25 mouse cellular contexts compared by ENCODE assay signal in genomic region chr4:154330001-154330400, GRCm38 (mm10). TPM values are rescaled to one million over a fixed set of nuclear protein-coding genes. Genes with fewer than 3 reads are reported as not detected.
DNase-seq lines count a peak whose midpoint lies in the region; ATAC-seq and TF ChIP-seq lines count a peak whose summit lies in the region.
"Had no signal": no experiment of that assay in that cellular context is flagged by ENCODE, and none has a peak within 500 bp of the region (broad histone marks: within the 10 kb centered on the region; RNA-seq: fewer than 3 reads in every experiment).

No protein-coding gene starts in this region.

- ATAC-seq in heart, postnatal 0 days (ENCODE audit: insufficient read depth, low read depth), result peak; percentile 90
- ATAC-seq: hindbrain, embryonic 16.5 days; liver, embryonic 12.5 days; midbrain, embryonic 16.5 days had no signal

- H3K36me3 ChIP-seq in embryonic facial prominence, embryonic 10.5 days (replicated peaks), result peaks cover 51% of the 10 kb centered on the region
- peaks cover 12% of the 10 kb centered on the region; the same call in 1 of the 2 replicates for H3K36me3 ChIP-seq in heart, embryonic 10.5 days
- peaks cover 8% of the 10 kb centered on the region; the same call in 1 of the 2 replicates for H3K36me3 ChIP-seq in heart, postnatal 0 days (replicated peaks; ENCODE audit: control insufficient read depth, insufficient read depth, low read length)
- H3K36me3 ChIP-seq: G1E; liver, embryonic 12.5 days had no signal

- H3K9ac ChIP-seq in heart, postnatal 0 days (replicated peaks; ENCODE audit: low read depth, low read length), result no peak overlapping the region
- H3K9ac ChIP-seq: forebrain, embryonic 13.5 days; liver, embryonic 12.5 days had no signal

- peaks cover 71% of the 10 kb centered on the region for H3K4me1 ChIP-seq in embryonic facial prominence, embryonic 10.5 days
- peaks cover 54% of the 10 kb centered on the region for H3K4me1 ChIP-seq in heart, embryonic 10.5 days
- H3K4me1 ChIP-seq in heart, postnatal 0 days (ENCODE audit: control insufficient read depth, insufficient read depth), result peaks cover 28% of the 10 kb centered on the region

- no peak overlapping the region for H3K4me2 ChIP-seq in heart, postnatal 0 days (ENCODE audit: low read depth, low read length)
- H3K4me2 ChIP-seq: forebrain, embryonic 13.5 days; liver, embryonic 12.5 days had no signal

- no peaks in the 10 kb centered on the region for H3K9me3 ChIP-seq in embryonic facial prominence, embryonic 10.5 days
- no peaks in the 10 kb centered on the region for H3K9me3 ChIP-seq in heart, embryonic 10.5 days
- H3K9me3 ChIP-seq in heart, postnatal 0 days (replicated peaks; ENCODE audit: control insufficient read depth, low read length), result no peaks in the 10 kb centered on the region
- H3K9me3 ChIP-seq: forebrain, embryonic 13.5 days; liver, embryonic 12.5 days had no signal

- TF ChIP-seq CTCF in heart, postnatal 0 days (IDR thresholded peaks at IDR 0.05; ENCODE audit: low read depth), result 0 out of 2 replicates have a peak, but pooled peaks have one; percentile 13

- peak; percentile 85 for TF ChIP-seq EP300 in heart, postnatal 0 days (IDR thresholded peaks at IDR 0.05; ENCODE audit: low read depth)

- peaks cover 66% of the 10 kb centered on the region for H3K27me3 ChIP-seq in embryonic facial prominence, embryonic 10.5 days (replicated peaks; ENCODE audit: low read depth, poor library complexity, severe bottlenecking)
- H3K27me3 ChIP-seq in heart, embryonic 10.5 days (ENCODE audit: insufficient read depth, poor library complexity, severe bottlenecking), result peaks cover 43% of the 10 kb centered on the region
- H3K27me3 ChIP-seq in heart, postnatal 0 days (ENCODE audit: control insufficient read depth, insufficient read depth, low read length), result no peaks in the 10 kb centered on the region
- H3K27me3 ChIP-seq: forebrain, embryonic 13.5 days had no signal

- no peak overlapping the region for H3K4me3 ChIP-seq in embryonic facial prominence, embryonic 10.5 days
- H3K4me3 ChIP-seq in heart, embryonic 10.5 days, result no peak overlapping the region
- no peak overlapping the region for H3K4me3 ChIP-seq in heart, postnatal 0 days (ENCODE audit: low read depth, low read length)
- H3K4me3 ChIP-seq: forebrain, embryonic 13.5 days; left cerebral cortex, adult 2 months; liver, embryonic 12.5 days had no signal

- peak; percentile 98 for DNase-seq in heart, adult 11 months
- no peak for DNase-seq in heart, postnatal 25 days (ENCODE audit: low spot score)
- DNase-seq in embryonic facial prominence, embryonic 10.5 days (ENCODE audit: low spot score), result no peak
- no peak for DNase-seq in heart, embryonic 10.5 days (ENCODE audit: low spot score)
- peak; percentile 80 for DNase-seq in heart, postnatal 0 days (ENCODE audit: low spot score)
- DNase-seq in right cerebral cortex, postnatal 36 days (ENCODE audit: low spot score in 2 of 2), result no peak
- no peak for DNase-seq in lung, postnatal 36 days
- no peak for DNase-seq in layer of hippocampus, postnatal 36 days
- DNase-seq: cerebellum, adult 2 months; gastrocnemius, postnatal 36 days; kidney, postnatal 14 days; left cerebral cortex, postnatal 4 days; lung, adult 2 months; thymus, postnatal 14 days had no signal

- WGBS in embryonic facial prominence, embryonic 10.5 days, result 87% methylated on average over 7 of the region's 7 CpGs
- WGBS in heart, embryonic 10.5 days, result 62% methylated on average over 7 of the region's 7 CpGs
- 50% methylated on average over 7 of the region's 7 CpGs for WGBS in heart, postnatal 0 days

- peak overlapping the region; percentile 62; the same call in 1 of the 2 replicates for H3K27ac ChIP-seq in embryonic facial prominence, embryonic 10.5 days (replicated peaks)
- peak overlapping the region; percentile 68 for H3K27ac ChIP-seq in heart, embryonic 10.5 days
- H3K27ac ChIP-seq in heart, postnatal 0 days (ENCODE audit: low read depth), result peak overlapping the region; percentile 92
- H3K27ac ChIP-seq: left cerebral cortex, adult 2 months; liver, embryonic 12.5 days had no signal

- intact Hi-C loops in heart, postnatal 25 days (cut with DNase I), result loop anchor here (2.0 to 5.0 kb wide), 3 partner anchors 37 to 307 kb away; partner anchors contain the start of gene Prdm16

RNA-seq across cellular contexts. Expression of gene B230104I21Rik, which starts 5.9 kb away (rescaled TPM):
- not detected for total RNA-seq in heart, postnatal 25 days (2021)
- not detected in 2 replicates for polyA plus RNA-seq in embryonic facial prominence, embryonic 10.5 days (2016; fragmentation: Nextera tagmentation; extraction: Ambion mirVana)
- polyA plus RNA-seq in heart, embryonic 10.5 days (2016; fragmentation: Nextera tagmentation; extraction: Ambion mirVana), result not detected in 2 replicates
- not detected in 2 replicates for total RNA-seq in heart, postnatal 0 days (2014; rRNA removed; ENCODE audit: low replicate concordance)
- polyA plus RNA-seq in heart, postnatal 0 days (2015; fragmentation: Nextera tagmentation; extraction: Ambion mirVana), result not detected in 2 replicates
- total RNA-seq in layer of hippocampus, postnatal 36 days (2021), result under 1 TPM in 1 of 2 experiments, not detected in 1; 0.46 TPM
- total RNA-seq: common myeloid progenitor, adult 5-6 weeks; G1E; gastrocnemius, postnatal 36 days; left cerebral cortex, adult 2 months; left cerebral cortex, postnatal 4 days; megakaryocyte-erythroid progenitor cell, adult 5-6 weeks had no signal
- polyA plus RNA-seq: embryonic facial prominence, embryonic 11.5 days; G1E; hindbrain, embryonic 16.5 days; intestine, postnatal 0 days; liver, embryonic 12.5 days; lung, adult 2 months; midbrain, embryonic 16.5 days; small intestine, adult 2 months had no signal

RNA-seq across cellular contexts. Expression of gene Arhgef16, which starts 28.5 kb away (rescaled TPM):
- under 1 TPM; 0.36 to 0.62 TPM for total RNA-seq in heart, postnatal 25 days (2021)
- 9.9 and 10.3 TPM in 2 replicates for polyA plus RNA-seq in embryonic facial prominence, embryonic 10.5 days (2016; fragmentation: Nextera tagmentation; extraction: Ambion mirVana)
- 3.3 and 7.4 TPM in 2 replicates for polyA plus RNA-seq in heart, embryonic 10.5 days (2016; fragmentation: Nextera tagmentation; extraction: Ambion mirVana)
- total RNA-seq in heart, postnatal 0 days (2014; rRNA removed; ENCODE audit: low replicate concordance), result 2.6 and 3.5 TPM in 2 replicates
- 0.49 and 0.62 TPM in 2 replicates for polyA plus RNA-seq in heart, postnatal 0 days (2015; fragmentation: Nextera tagmentation; extraction: Ambion mirVana)
- under 1 TPM; 0.33 to 0.72 TPM for total RNA-seq in layer of hippocampus, postnatal 36 days (2021)
- total RNA-seq: common myeloid progenitor, adult 5-6 weeks; megakaryocyte-erythroid progenitor cell, adult 5-6 weeks had no signal
- polyA plus RNA-seq: G1E had no signal

Comparison
In these comparisons a context has a peak if more than half of its experiments do, and no peak if none do; other contexts are left out.
1. DNase-seq: peak in heart, adult 11 months (single experiment) and heart, postnatal 0 days (single experiment); none in heart, postnatal 25 days (single experiment), embryonic facial prominence, embryonic 10.5 days (single experiment), heart, embryonic 10.5 days (single experiment), right cerebral cortex, postnatal 36 days (0 of 2), lung, postnatal 36 days (single experiment) and layer of hippocampus, postnatal 36 days (0 of 2).
2. Peak in every context shown above with its lines, with median percentiles within 50 percentile points of each other: H3K27ac ChIP-seq.